Mouse (Mus musculus): ENCODE data around the gene Focad. TPM values are rescaled to one million over a fixed set of nuclear protein-coding genes. Genes with fewer than 3 reads are reported as not detected.

Gene Focad
- polyA plus RNA-seq, 1 experiment from 2014 or later = 4.8 TPM

DNA sequence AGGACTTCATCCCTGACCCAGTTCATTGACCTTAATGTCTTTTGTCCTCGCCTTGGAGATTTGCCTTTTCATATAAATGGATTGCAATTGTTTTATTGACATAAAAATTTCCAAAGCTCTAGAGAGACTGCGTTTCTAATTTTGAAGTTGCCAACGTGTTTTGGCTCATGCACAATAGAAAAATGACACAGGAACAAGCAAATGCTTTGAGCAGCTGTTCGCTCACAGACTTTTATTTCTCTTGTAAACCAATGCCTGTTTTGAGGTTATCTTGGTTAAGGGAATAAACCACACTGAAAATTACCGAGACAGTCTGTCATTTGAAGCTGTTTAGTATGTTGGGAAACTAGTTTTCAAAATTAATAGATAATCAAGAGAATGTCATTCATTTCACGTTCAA is 89.9 kb downstream of the Focad start:
- Histone ChIP-seq H3K4me1 (replicated peaks; ENCODE audit: control insufficient read depth, insufficient read depth, low read length) (no peaks in the 10 kb centered on the region), H3K36me3 (ENCODE audit: control insufficient read depth, insufficient read depth) (peaks cover 4% of the 10 kb centered on the region), H3K9ac (ENCODE audit: low read depth, low read length) (no peak overlapping the region), H3K4me2 (replicated peaks; ENCODE audit: low read depth) (no peak overlapping the region), H3K9me3 (ENCODE audit: control insufficient read depth) (no peaks in the 10 kb centered on the region), H3K4me3 (ENCODE audit: low read depth, low read length) (no peak overlapping the region), H3K27me3 (replicated peaks; ENCODE audit: control insufficient read depth, insufficient read depth, low read length) (no peaks in the 10 kb centered on the region), H3K27ac (ENCODE audit: low read depth, low read length) (no peak overlapping the region)
- no peak for ATAC-seq
- no peak for TF ChIP-seq CTCF (IDR thresholded peaks at IDR 0.05; ENCODE audit: low read depth)
- WGBS = 76% methylated on average over 6 of the region's 6 CpGs

DNA sequence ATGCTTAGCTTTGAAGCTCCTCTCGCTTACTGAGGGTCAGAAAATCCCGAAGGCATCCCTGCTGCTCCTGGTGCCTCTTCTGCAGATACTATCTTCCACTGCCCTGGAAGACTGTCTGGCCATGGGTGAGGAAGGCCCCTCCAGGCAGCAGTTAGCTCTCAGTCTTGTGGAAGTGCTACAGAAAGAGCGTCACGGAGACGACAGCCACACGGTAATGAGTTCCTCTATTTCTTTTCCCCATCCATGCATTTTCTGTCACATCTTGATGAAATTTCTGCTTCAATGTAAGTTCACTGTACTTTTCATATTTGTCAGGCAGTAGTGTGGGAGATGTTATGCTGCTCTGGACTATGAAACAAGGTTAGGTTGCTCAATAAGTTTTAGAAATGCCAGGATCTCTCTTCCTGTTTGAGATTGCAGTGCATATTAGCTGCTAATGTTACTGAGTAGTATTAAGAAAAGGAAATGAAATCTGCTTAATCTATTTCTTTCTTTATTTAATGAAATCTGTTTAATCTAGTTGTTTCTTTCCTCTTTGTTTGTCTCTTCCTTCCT is 91.5 kb downstream of the Focad start:
- ATAC-seq = no peak
- peaks cover 4% of the 10 kb centered on the region for H3K36me3 ChIP-seq (ENCODE audit: control insufficient read depth, insufficient read depth)
- no peak overlapping the region for H3K4me2 ChIP-seq (replicated peaks; ENCODE audit: low read depth)
- H3K4me3 ChIP-seq (ENCODE audit: low read depth, low read length) = no peak overlapping the region
- no peaks in the 10 kb centered on the region for H3K4me1 ChIP-seq (replicated peaks; ENCODE audit: control insufficient read depth, insufficient read depth, low read length)
- no peak overlapping the region for H3K27ac ChIP-seq (ENCODE audit: low read depth, low read length)
- no peaks in the 10 kb centered on the region for H3K9me3 ChIP-seq (ENCODE audit: control insufficient read depth)
- no peak for TF ChIP-seq CTCF (IDR thresholded peaks at IDR 0.05; ENCODE audit: low read depth)
- H3K9ac ChIP-seq (ENCODE audit: low read depth, low read length) = no peak overlapping the region
- WGBS = 84% methylated on average over 6 of the region's 6 CpGs
- H3K27me3 ChIP-seq (replicated peaks; ENCODE audit: control insufficient read depth, insufficient read depth, low read length) = no peaks in the 10 kb centered on the region

DNA sequence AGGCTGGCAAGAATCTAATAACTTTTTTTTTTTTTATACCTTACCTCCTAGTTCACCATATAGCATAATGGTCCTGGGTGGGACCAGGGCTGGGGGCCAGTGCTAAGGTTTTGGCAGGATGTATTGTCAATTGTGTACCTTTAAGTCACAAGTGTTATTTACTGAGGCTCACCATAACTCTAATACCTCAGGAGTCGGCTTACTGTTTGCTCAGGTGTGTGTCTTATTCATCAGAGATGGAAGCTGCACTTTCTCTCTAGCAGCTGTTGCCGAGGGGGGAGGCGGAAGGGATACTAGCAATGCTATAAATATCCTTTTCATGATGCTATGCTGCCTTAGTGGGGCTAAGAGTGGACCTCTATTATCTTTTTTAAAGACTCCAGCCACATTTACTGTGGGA is 93.2 kb downstream of the Focad start:
- no peak for ATAC-seq
- Histone ChIP-seq H3K4me1 (replicated peaks; ENCODE audit: control insufficient read depth, insufficient read depth, low read length) (no peaks in the 10 kb centered on the region), H3K4me2 (replicated peaks; ENCODE audit: low read depth) (no peak overlapping the region), H3K9ac (ENCODE audit: low read depth, low read length) (no peak overlapping the region), H3K27me3 (replicated peaks; ENCODE audit: control insufficient read depth, insufficient read depth, low read length) (no peaks in the 10 kb centered on the region), H3K9me3 (ENCODE audit: control insufficient read depth) (no peaks in the 10 kb centered on the region), H3K4me3 (ENCODE audit: low read depth, low read length) (no peak overlapping the region), H3K36me3 (ENCODE audit: control insufficient read depth, insufficient read depth) (peaks cover 4% of the 10 kb centered on the region), H3K27ac (ENCODE audit: low read depth, low read length) (no peak overlapping the region)
- 64% methylated on average over 3 of the region's 3 CpGs for WGBS
- TF ChIP-seq CTCF (IDR thresholded peaks at IDR 0.05; ENCODE audit: low read depth) = no peak

DNA sequence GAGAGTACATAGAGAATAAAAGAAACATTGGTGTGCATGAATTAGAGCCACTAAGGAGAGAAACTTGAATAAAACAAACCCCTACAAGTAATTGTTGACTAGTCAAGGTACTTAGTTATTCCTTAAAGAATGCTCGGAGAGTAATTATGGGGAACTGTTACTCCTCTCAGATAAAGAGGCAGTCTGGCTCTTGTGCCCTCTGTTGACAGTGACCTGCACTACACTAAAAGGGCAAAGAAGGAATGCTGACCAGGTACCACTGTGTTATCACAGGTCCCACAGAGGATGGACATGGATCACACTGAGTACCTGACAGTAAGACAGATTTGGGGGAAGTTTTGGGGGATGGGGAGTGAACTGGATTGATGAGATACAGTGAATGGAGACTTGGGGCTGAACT is 95.1 kb downstream of the Focad start:
- Histone ChIP-seq H3K4me2 (replicated peaks; ENCODE audit: low read depth) (no peak overlapping the region), H3K36me3 (ENCODE audit: control insufficient read depth, insufficient read depth) (no peaks in the 10 kb centered on the region), H3K9me3 (ENCODE audit: control insufficient read depth) (no peaks in the 10 kb centered on the region), H3K27ac (ENCODE audit: low read depth, low read length) (no peak overlapping the region), H3K4me1 (replicated peaks; ENCODE audit: control insufficient read depth, insufficient read depth, low read length) (no peaks in the 10 kb centered on the region), H3K27me3 (replicated peaks; ENCODE audit: control insufficient read depth, insufficient read depth, low read length) (no peaks in the 10 kb centered on the region), H3K4me3 (ENCODE audit: low read depth, low read length) (no peak overlapping the region), H3K9ac (ENCODE audit: low read depth, low read length) (no peak overlapping the region)
- 77% methylated on average over 1 of the region's 1 CpGs for WGBS
- no peak for ATAC-seq
- TF ChIP-seq CTCF (IDR thresholded peaks at IDR 0.05; ENCODE audit: low read depth) = peak; percentile 37

DNA sequence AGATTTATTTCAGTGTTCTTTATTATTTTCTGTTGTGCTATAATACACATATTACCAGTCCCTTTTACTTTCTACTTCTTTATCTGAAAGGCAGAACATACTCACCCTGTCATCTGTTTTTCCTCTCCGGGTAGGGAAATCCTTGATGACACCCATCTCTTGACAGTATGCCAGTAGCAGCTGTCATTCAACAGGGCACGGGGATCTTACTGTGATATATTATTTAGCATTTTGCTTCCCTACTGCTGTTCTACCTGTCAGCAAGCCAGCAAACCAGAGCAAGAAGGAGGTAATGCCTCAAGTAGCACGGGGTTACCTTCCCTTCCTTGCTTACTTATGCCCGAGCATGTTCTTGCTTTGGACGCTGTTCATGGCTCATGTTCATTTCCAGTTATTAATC is 99.8 kb downstream of the Focad start:
- no peaks in the 10 kb centered on the region for H3K9me3 ChIP-seq (ENCODE audit: control insufficient read depth)
- no peak overlapping the region for H3K27ac ChIP-seq (ENCODE audit: low read depth, low read length)
- H3K27me3 ChIP-seq (replicated peaks; ENCODE audit: control insufficient read depth, insufficient read depth, low read length) = no peaks in the 10 kb centered on the region
- no peak for ATAC-seq
- no peak overlapping the region for H3K9ac ChIP-seq (ENCODE audit: low read depth, low read length)
- H3K4me1 ChIP-seq (replicated peaks; ENCODE audit: control insufficient read depth, insufficient read depth, low read length) = no peaks in the 10 kb centered on the region
- no peaks in the 10 kb centered on the region for H3K36me3 ChIP-seq (ENCODE audit: control insufficient read depth, insufficient read depth)
- no peak overlapping the region for H3K4me2 ChIP-seq (replicated peaks; ENCODE audit: low read depth)
- TF ChIP-seq CTCF (IDR thresholded peaks at IDR 0.05; ENCODE audit: low read depth) = no peak
- 83% methylated on average over 5 of the region's 5 CpGs for WGBS
- H3K4me3 ChIP-seq (ENCODE audit: low read depth, low read length) = no peak overlapping the region

DNA sequence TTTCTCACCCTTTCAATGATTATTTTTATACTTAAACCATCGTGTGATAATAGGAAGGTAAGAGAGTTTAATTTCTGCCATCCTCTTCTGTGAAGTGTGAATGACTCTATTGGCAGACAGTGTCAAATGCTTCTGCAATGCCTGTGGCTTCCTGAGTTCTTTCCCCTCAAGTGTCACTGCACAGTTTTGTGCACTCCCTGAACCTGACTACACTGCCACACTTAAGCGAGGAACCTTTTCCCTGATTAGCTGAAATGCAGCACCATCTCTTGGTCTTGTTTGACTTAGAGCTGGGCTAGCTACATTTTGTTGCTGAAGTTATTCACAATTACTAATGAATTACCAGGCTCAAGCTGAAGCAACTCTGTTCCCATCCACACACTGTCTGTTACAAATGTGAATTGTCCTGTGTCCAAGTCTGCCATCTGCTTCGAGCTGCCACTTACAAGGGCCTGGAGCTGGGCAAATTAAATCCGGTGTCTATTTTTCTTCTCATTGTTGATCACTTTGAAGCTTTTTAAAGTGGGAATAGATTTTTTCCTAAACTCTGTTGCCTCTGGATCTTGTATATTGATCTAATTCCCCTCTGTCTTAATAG is 101.6 kb downstream of the Focad start:
- H3K27me3 ChIP-seq (replicated peaks; ENCODE audit: control insufficient read depth, insufficient read depth, low read length) = no peaks in the 10 kb centered on the region
- no peak overlapping the region for H3K27ac ChIP-seq (ENCODE audit: low read depth, low read length)
- no peak for TF ChIP-seq CTCF (IDR thresholded peaks at IDR 0.05; ENCODE audit: low read depth)
- no peak overlapping the region for H3K9ac ChIP-seq (ENCODE audit: low read depth, low read length)
- no peak overlapping the region for H3K4me3 ChIP-seq (ENCODE audit: low read depth, low read length)
- 68% methylated on average over 4 of the region's 4 CpGs for WGBS
- no peaks in the 10 kb centered on the region for H3K9me3 ChIP-seq (ENCODE audit: control insufficient read depth)
- H3K4me1 ChIP-seq (replicated peaks; ENCODE audit: control insufficient read depth, insufficient read depth, low read length) = no peaks in the 10 kb centered on the region
- no peak overlapping the region for H3K4me2 ChIP-seq (replicated peaks; ENCODE audit: low read depth)
- H3K36me3 ChIP-seq (ENCODE audit: control insufficient read depth, insufficient read depth) = no peaks in the 10 kb centered on the region
- no peak for ATAC-seq

Data from intestine, postnatal 0 days (tissue).